Mouse (Mus musculus) embryonic fibroblast, embryonic 13.5 days (primary cell): ENCODE data around the gene Zfp933. TPM values are rescaled to one million over a fixed set of nuclear protein-coding genes. Genes with fewer than 3 reads are reported as not detected.
A peak's percentile ranks its signal among the peaks of the same experiment; 100 is the strongest.
"Not testable (repeated sequence)": the region's sequence is repeated elsewhere in the genome, so short reads cannot be mapped to it uniquely, and the experiment has no call there.

ENCODE experiments used
- H3K27ac ChIP-seq: 2 replicates; pipeline ENCODE4 v1.5.1; 2012; ENCODE audit warnings: low read length, control low read depth, inconsistent platforms; ENCODE audit not compliant: insufficient read depth
- H3K4me1 ChIP-seq: 2 replicates; pipeline ENCODE4 v1.6.1; 2011; ENCODE audit warnings: low read length; ENCODE audit not compliant: control insufficient read depth, insufficient read depth
- H3K4me3 ChIP-seq: 2 replicates; pipeline ENCODE4 v1.5.1; 2011; ENCODE audit warnings: mild to moderate bottlenecking, control low read depth, low read length; ENCODE audit not compliant: insufficient read depth
- CTCF ChIP-seq: IDR thresholded peaks from 2 replicates; pipeline ENCODE4 v1.5.1; 2011; ENCODE audit warnings: mild to moderate bottlenecking, control low read depth, low read length, moderate library complexity, borderline replicate concordance; ENCODE audit not compliant: insufficient read depth
- POLR2A ChIP-seq: IDR thresholded peaks from 2 replicates; pipeline ENCODE4 v1.6.1; 2011; ENCODE audit warnings: low read depth, mild to moderate bottlenecking, control low read depth, low read length, moderate library complexity
- polyA plus RNA-seq: library from polyadenylated mRNA; stranded (reverse); fragments of >200 nt; gene quantifications from 2 replicates; pipeline ENCODE4 v1.2.4, GENCODE M21; 2011; ENCODE audit warnings: low read depth; ENCODE audit not compliant: missing spikeins, insufficient read length

Zfp933 gene
- polyA plus RNA-seq, 1 experiment = 9.9 TPM

- Histone ChIP-seq H3K4me1 (no peaks in the 10 kb centered on the region), H3K4me3 (no peak overlapping the region), H3K27ac (no peak overlapping the region)
- no peak for TF ChIP-seq CTCF
- TF ChIP-seq POLR2A = no peak
Measured at GRCm38 (mm10) chr4:147813249-147813765, 34.9 kb downstream of the Zfp933 start.

- H3K27ac ChIP-seq, H3K4me3 ChIP-seq, H3K4me1 ChIP-seq: not testable (repeated sequence)
Measured at GRCm38 (mm10) chr4:147809966-147810304, 38.2 kb downstream of the Zfp933 start.

- TF ChIP-seq POLR2A = peak; percentile 61
- not testable (repeated sequence) for H3K27ac ChIP-seq, H3K4me1 ChIP-seq
- peak within 1 kb of the TSS; percentile 78 for H3K4me3 ChIP-seq
Measured at GRCm38 (mm10) chr4:147809292-147809965, 38.7 kb downstream of the Zfp933 start, which contains the start of gene Zfp984. Zfp984 (minus strand) TSS chr4:147809788.

GRCm38 (mm10) chr4:147808483-147808882 lies 39.7 kb downstream of the Zfp933 start:
- H3K4me3 ChIP-seq = peak overlapping the region; percentile 78
- not testable (repeated sequence) for H3K27ac ChIP-seq, H3K4me1 ChIP-seq

GRCm38 (mm10) chr4:147795308-147795707 lies 52.9 kb downstream of the Zfp933 start:
- not testable (repeated sequence) for H3K4me1 ChIP-seq, H3K27ac ChIP-seq, H3K4me3 ChIP-seq

- H3K4me1 ChIP-seq, H3K27ac ChIP-seq, H3K4me3 ChIP-seq: not testable (repeated sequence)
Measured at GRCm38 (mm10) chr4:147794026-147794665, 54.0 kb downstream of the Zfp933 start.

GRCm38 (mm10) chr4:147793390-147793916 lies 54.7 kb downstream of the Zfp933 start:
- H3K27ac ChIP-seq, H3K4me3 ChIP-seq, H3K4me1 ChIP-seq: not testable (repeated sequence)

GRCm38 (mm10) chr4:147791729-147792128 lies 56.4 kb downstream of the Zfp933 start:
- not testable (repeated sequence) for H3K4me3 ChIP-seq, H3K4me1 ChIP-seq, H3K27ac ChIP-seq

Other genes with a start within 250 kb of the Zfp933 start
- 1.2 and 2.4 TPM in 2 replicates for gene Zfp979, start 205.9 kb downstream of the Zfp933 start, polyA plus RNA-seq
- not detected in 2 replicates for gene Zfp534, start 145.8 kb downstream of the Zfp933 start, polyA plus RNA-seq
- 12.5 and 22.3 TPM in 2 replicates for gene Zfp984, start 38.6 kb downstream of the Zfp933 start, polyA plus RNA-seq
- gene Miip, start 20.4 kb upstream of the Zfp933 start, polyA plus RNA-seq = 19.7 and 26.8 TPM in 2 replicates
- gene Fv1, start 20.6 kb upstream of the Zfp933 start, polyA plus RNA-seq = 4.7 and 6.4 TPM in 2 replicates
- 55.3 and 60.2 TPM in 2 replicates for gene Mfn2, start 56.3 kb upstream of the Zfp933 start, polyA plus RNA-seq
- gene Plod1, start 88.4 kb upstream of the Zfp933 start, polyA plus RNA-seq = 53.3 and 64.4 TPM in 2 replicates
- gene 2510039O18Rik, start 92.5 kb upstream of the Zfp933 start, polyA plus RNA-seq = 33.0 and 36.8 TPM in 2 replicates
- gene Nppb, start 137.4 kb upstream of the Zfp933 start, polyA plus RNA-seq = 2.5 and 6.2 TPM in 2 replicates
- gene Nppa, start 152.4 kb upstream of the Zfp933 start, polyA plus RNA-seq = 1.4 TPM in 1 of 2 replicates, not detected in the other
- gene Clcn6, start 190.5 kb upstream of the Zfp933 start, polyA plus RNA-seq = 11.8 and 13.2 TPM in 2 replicates
- 39.5 and 45.1 TPM in 2 replicates for gene Mthfr, start 190.7 kb upstream of the Zfp933 start, polyA plus RNA-seq
- 13.7 and 17.2 TPM in 2 replicates for gene Agtrap, start 239.7 kb upstream of the Zfp933 start, polyA plus RNA-seq